Mouse (Mus musculus) thymus, adult 18-20 months (tissue): ENCODE measurements around the gene Ttll13.

ENCODE experiments used
- DNase-seq, 2 experiments: peaks; one replicate each; pipeline ENCODE4 v3.0.0; 2022; ENCODE audit warnings: mixed read lengths in 2 of 2

Ttll13 gene

DNA sequence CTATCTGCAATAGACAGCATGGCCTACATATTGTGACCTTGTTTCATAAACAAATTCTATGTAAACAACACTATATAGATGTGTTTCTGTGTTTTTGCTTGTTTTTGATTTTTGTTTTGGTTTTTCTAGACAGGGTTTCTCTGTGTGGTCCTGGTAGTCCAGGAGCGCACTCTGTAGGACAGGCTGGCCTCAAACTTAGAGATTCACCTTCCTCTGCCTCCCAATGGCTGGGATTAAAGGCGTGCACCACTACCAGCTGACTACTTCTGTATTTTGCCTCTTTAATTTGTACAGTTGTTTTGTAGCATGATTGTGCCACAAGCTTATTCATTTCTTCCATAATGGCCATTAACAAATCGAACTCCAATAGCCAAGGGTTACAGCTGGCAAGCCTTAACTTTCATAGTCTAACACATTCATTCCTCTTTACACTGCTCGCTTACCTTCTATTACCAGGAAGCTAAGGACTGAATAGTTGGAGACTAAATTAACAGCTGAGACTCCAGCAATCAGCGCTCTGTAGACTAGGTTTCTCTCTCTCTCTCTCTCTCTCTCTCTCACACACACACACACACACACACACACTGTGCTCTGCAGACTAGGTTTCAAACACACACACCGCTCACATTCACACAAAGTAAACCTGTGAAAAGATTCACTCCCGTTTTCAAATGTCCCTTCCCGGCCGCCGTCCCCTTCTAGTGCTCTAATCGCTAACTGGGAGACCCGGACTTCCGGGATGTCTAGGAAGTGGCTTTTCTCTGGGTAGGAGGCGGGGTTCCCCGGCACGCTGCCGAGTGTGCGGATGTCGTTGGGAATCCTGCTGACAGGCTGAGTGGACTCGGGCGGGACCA lies 22.9 kb downstream of the Ttll13 start, which contains the start of gene Vps33b:
Gene Vps33b, plus strand, starts transcription at position 753 of the 854 bp plus-strand sequence.
- peak; percentile 88 to 95 for DNase-seq

DNA sequence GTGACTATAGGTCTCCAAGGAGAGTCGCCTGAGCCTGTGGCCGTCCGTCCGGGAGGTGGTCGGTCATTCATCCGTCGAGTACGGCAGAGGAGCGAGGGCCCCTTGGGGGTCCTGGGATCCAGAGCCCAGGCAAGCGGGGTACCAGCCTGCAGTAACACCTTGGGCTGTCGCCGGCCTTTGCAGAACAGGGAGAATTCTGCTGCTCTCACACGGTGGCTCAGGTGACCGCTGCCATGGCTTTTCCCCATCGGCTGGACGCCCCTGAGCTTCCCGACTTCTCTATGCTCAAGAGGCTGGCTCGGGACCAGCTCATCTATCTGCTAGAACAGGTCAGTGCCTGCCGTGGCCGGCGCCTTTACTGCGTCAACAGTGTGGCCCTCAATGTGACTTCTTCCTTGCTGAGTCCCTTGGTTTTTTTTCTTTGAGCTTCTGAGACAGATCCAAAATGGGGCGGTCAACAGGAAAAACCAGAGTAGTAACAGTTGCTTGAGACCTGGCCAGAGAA lies 23.6 kb downstream of the Ttll13 start:
- DNase-seq: no peak

DNA sequence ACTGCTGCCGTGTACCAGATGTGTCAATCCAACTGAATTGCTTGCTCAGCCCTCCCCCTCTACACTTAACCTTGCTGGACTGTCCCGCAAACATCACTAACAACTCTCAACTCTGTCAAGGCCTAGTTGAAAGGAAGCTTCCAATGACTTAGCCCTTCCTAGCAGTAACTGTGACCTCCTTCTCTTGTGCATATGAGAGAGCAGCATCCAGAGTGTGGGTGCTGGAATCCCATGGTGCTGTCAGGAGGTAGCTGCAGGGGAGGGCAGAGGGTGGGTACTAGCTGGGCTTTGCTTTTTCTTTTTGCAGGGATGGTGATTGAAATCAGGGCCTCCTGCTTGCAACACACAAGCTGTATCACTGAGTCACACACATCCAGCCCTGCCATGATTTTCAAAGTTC lies 27.3 kb downstream of the Ttll13 start:
- DNase-seq: no peak

DNA sequence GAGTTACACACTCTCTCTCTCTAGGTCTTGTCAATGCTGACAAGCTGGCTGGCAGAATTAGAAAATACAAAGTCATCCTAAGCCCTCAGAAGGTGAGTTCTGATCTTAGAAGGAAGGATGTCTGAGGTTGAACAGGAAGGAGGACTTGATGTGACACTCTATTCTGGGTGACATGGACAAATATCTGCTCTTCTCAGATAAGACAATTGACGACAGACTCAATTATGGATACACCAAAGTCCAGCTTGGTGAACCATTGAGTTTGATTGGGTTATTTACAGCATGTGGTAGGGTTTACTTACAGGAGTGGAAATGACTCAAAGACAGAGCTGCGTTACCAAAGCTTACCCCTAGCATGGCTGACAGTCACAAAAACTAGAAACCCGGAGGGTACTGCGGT lies 30.2 kb downstream of the Ttll13 start:
- DNase-seq: no peak

DNA sequence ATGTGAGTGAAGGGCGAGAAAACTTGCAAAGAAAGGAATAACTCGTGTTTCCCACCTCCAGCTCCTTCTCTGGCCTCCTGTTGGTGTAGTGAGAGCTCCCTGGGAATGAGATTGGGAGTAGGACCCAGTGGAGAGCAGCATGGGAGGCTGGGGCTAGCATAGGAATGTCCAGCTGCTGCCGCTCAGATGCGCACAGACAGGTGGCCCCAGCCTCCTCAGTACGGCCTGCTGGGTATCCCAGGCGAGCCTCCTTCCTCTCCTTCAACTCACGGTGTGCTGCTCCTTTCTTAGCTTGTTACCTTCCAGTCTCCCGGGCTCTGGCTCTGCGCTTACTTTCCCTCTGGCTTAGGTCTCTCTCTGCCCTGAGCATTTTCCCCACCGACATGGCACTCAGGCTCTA lies 33.9 kb downstream of the Ttll13 start:
- no peak for DNase-seq

DNA sequence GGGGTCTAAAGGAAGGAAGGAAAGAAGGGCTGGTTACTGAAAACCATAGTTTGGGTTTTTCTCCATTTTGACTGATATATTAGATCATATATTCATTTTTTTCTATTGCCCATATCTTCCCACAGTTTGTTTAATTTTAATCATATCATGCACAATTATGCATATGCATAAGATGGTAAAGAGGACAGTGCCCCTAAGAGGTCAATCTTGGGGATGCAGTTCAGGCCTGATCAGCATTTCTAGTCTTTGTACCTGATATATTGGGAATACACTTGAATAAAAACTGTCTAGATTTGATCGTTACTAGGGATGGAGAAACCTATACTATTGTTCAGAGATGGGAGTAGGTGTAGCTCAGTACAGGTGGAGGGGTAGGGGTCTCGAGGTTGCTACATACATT lies 34.8 kb downstream of the Ttll13 start:
- DNase-seq: no peak

DNA sequence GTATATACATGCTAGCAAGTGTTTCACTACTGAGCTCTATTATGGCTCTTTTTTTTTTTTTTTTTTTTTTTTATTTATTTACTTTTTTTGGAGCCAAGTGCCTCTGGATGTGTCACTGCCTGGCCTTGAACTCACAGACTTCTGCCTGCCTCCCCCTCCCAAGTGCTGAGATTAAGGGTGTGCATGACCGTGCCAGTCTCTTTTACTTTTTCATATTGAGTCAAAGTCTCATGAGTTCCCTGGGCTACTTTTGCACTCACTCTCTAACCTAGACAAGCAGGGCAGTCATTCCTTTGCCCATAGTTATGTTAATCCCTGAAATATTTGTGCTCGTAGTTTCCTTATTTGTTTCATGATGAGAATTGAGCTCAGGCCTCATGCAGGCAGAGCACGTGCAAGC lies 35.5 kb downstream of the Ttll13 start:
- DNase-seq: no peak

DNA sequence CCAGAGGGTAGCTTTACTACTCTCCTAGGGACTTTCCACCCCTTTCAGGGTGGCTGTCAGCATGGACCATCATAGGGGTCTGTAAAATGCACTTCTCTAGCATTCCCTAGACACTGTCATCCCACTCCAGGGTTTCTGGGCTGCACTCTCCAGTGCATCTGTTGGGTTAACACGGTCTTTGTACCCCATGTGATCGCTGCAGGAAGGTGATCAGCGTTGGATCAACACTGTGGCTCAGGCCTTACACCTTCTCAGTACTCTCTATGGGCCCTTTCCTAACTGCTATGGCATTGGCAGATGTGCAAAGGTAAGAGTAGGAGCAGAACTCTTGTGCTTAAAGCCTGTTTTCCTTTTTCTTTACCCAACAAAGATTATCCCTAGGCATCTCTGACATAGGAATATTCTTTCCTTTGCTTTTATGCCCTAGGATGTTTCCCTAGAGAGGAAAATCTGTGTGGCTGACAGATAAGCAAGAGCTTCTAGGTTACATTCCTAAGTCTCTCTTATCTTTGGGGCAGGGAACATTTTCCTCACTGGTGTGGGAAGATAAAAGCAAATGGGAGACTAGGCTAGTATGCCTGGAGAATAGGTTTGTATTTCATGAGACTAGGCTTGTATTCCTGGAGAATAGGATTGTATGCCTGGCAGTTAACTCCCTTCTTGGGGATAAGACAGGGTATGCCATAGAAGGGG lies 37.2 kb downstream of the Ttll13 start:
- DNase-seq: no peak

DNA sequence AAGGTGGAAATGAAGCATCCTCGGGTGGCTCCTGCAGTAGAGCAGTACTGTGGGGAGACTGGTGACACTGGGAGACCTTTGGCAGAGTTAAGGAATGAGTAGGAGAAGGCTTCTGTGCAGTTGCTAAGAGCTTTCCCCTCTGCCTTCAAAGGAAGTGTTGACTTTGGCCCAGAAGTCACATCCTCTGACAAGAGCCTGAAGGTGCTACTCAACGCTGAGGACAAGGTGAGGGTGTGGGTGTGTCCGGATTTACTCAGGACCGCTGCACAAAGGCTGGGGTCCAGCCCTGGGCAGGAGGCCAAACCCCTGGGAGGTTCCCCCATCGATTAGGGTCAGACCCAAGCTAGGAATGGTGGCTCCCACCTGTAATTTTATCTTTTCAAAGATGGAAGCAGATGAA lies 38.2 kb downstream of the Ttll13 start:
- no peak for DNase-seq

DNA sequence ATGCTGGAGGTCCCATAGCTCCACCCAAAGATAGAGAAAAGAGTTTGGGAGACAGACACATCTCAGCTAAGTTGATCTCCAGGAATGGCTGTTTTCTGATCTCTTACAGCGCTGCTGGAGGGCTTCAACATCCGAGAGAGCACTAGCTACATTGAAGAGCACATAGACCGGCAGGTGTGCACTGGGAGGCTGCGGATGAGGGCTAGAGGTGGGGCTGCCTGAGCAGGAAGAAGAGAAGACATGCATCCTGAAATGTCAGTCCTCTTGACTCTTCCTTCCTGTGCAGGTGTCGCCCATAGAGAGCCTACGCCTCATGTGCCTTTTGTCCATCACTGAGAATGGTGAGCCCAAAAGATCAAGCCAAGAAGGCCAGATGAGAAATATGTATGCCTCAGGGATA lies 39.5 kb downstream of the Ttll13 start:
- peak; percentile 40 to 66 for DNase-seq

DNA sequence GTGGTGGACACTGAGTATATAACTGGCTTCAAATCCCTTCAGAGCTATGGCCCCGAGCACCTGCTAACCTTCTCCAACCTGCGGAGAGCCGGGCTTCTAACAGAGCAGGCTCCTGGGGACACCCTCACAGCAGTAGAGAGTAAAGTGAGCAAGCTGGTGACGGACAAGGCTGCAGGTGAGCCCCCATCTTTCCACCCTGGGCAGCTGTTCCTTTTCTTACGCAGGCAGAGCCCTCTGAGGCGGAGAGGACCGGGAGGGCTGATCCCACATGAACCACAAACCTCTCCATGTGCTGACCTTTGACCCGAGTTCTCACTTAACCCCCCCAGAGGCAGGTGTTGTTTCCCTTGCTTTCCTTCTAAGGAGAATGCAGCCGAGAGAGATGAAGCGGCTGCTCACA lies 41.6 kb downstream of the Ttll13 start:
- peak in 1 of 2 experiments; percentile 37 for DNase-seq

DNA sequence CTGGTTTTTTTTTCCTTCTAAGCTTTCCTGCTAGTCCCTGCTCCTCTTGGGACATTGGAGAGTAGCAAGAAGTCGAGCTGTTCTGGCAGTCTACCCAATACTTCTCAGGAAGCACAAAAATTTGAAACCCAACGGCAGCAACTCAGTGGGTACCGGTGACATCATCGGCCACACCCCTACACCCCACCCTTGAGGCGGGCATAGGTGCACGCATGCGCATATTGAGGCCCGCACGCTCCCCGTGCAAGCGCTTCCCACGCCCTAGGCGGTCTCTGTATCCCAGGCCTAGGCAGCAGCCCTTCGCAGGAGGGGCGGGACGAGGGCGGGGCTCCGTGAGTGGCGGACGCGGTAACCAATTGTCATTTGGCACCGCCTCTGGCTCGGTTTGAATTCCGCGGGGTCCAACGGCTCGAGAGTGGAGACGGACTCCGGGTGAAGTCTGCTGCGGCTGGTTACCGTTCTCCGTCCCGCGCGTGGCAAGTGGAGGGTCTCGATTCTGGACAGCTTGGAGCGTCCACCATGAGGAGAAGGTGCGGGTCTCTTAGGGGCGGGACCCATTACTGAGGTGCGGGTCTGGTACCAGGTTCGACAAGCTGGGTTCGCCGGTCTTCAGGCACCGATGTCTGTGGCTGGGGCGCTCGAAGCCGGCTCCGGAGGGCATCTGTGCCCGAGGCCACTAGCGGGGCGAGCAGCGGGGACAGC lies 48.0 kb downstream of the Ttll13 start, which contains the start of gene Prc1:
Gene Prc1, plus strand, starts transcription at position 389 of the 702 bp plus-strand sequence.
- DNase-seq: peak; percentile 99

DNA sequence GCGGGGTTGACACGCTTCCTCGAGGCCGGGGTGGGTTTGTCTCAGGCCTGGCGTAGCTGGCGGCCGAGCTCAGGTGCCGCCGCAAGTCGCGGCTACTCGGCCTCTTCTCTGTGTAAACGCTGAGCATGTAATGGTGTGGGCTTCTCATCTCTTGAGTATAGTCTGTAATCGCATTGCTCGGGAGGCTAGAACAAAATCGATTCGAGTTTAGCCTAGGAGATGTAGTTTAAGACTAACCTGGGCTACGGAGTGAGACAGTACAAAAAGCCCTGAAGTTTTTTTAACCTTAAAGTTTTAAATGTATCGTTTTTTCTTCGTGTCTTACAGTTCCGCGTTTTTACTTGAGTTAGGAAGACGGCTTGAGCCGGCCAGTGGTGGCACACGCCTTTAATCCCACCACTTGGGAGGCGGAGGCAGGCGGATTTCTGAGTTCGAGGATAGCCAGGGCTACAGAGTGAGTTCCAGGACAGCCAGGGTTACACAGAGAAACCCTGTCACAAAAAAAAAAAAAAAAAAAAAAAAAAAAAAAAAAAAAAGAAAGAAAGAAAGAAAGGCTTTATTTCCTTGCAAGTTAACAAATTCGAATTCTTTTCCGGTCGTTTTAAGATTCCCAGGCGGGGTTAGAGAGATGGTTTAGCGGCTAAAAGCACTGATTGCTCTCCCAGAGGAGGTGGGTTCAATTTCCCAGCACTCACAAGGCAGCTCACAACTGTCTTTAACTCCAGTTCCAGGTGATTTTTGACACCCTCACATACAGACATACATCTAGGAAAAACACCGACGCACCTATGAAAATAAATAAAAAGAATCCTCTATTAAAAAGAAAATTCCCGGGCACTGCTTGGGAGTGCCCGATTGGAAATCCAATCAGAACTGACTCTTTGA lies 48.8 kb downstream of the Ttll13 start:
- DNase-seq: no peak

DNA sequence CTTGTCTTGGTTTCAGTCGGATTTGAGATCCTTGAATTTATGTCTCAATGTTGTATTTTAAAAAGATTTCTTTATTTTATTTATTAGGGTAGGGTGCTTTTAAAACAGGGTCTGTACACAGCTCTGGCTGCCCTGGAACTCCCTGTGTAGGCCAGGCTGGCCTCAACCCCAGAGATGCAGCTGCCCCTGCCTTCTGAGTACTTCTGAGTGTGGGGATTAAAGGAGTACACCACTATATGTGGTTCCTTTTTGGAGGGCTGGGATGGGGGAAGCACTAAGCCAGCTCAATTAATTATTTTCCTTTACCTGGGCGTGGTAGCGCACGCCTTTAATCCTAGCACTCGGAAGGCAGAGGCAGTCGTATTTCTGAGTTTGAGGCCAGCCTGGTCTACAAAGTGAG lies 50.3 kb downstream of the Ttll13 start:
- no peak for DNase-seq

DNA sequence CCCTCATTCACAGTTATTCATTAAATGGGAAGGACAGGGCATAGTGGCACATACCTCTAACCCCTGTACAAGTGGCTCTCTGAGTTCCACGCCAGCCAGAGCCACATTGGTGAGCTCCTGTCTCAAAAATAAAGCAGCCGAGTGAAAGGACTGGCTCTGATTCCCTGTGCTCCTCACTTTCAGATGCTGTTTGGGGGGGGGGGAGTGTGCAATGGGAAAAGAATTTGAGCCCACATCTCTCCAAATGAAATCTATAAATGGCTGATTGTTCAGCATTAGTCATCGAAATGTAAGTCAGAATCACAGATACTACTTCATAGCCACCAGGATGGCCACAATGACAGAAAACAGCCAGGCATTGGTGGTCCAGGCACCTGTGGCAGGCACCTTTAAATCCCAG lies 50.9 kb downstream of the Ttll13 start:
- DNase-seq: no peak

DNA sequence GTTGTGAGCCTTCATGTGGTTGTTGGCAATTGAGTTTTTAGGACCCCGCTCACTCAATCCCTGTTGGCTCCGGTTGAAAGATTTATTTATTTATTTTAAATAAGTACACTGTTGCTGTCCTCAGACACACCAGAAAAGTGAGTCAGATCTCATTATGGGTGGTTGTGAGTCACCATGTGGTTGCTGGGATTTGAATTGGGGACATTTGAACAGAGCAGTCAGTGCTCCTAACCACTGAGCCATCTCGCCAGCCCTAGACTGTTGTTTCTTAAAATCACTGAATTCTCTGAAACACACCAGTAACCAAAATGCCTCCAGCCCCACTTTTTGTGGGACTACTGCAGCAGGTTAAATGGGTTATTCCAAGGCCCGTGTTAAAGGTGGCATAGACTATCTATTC lies 52.6 kb downstream of the Ttll13 start:
- no peak for DNase-seq

DNA sequence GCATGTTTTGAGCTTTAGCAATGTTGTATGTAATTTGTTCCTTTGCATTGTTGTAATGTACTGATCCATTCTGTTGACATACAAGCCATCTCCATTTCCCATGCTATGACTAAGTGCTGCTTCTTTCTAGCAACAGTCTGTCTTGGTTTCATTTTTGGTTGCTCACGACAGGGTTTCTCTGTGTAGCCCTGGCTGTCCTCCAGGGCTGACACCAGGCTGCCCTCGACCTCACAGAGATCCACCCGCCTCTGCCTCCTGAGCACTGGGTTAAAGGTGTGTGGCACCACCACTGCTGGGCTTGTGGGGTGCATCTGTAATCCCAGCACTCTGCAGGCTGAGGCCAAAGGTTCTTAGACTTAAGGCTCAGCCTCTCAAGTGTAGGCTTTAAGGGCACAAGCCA lies 53.4 kb downstream of the Ttll13 start:
- no peak for DNase-seq

DNA sequence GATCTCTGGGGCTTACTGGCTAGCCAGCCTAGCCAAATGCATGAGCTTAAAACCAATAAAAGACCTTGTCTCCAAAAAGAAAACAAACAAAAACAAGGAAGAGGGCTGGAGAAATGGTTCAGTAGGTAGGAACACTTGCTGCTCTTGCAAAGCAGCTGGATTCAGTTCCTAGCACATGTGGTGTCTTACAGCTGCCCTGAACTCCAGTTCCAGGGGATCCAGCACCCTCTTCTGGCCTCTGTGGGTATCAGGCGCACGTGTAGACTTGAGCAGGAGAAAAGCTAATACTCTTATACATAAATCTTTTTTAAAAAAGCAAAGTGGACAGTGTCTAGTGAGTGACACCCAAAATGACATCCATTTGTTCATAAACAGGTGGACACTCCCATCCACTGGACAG lies 55.3 kb downstream of the Ttll13 start:
- no peak for DNase-seq

DNA sequence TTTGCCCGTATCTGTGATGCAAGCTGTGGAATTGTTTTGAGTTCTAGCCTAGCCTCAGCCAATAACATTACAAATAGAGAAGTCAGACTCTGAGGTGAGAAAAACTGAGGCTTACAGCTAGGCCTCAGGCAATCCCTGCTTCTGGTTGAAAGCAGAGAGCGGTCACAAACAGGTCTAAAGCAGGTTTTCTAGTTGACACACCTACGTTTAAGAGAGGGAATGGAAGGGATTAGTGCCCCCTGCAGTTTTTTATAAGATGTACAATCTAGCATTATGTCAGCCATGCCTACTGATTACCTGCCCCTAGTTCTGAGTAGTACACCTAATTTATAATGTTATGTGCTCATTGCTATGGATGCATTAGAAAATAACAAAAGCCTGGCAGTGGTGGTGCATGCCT lies 61.6 kb downstream of the Ttll13 start:
- no peak for DNase-seq
